Mouse (Mus musculus): ENCODE measurements around the gene Arglu1.

Arglu1 gene

GRCm38 (mm10) chr8:8621236-8621917 is 68.9 kb downstream of the Arglu1 start:
- DNase-seq (ENCODE audit: low read depth, low spot score): no peak

- no peak for DNase-seq (ENCODE audit: low read depth, low spot score)
Measured at GRCm38 (mm10) chr8:8620536-8620935, 69.8 kb downstream of the Arglu1 start.

GRCm38 (mm10) chr8:8619221-8620194 is 70.8 kb downstream of the Arglu1 start:
- DNase-seq (ENCODE audit: low read depth, low spot score): no peak

Measured in CD4-positive, CD25-positive, alpha-beta regulatory T cell, adult 2 months (primary cell).